Mouse (Mus musculus) stomach, postnatal 0 days (tissue): ENCODE data around the gene Snrpg. TPM values are rescaled to one million over a fixed set of nuclear protein-coding genes. Genes with fewer than 3 reads are reported as not detected.
A peak's percentile ranks its signal among the peaks of the same experiment; 100 is the strongest.
"Not testable (repeated sequence)": the region's sequence is repeated elsewhere in the genome, so short reads cannot be mapped to it uniquely, and the experiment has no call there.

Experiments
- ATAC-seq: fragments of 200-750 bp; cut with Nextera tagmentation; 2 replicates; pipeline ENCODE4 v1.8.0; 2017; ENCODE audit not compliant: low FRiP score, low TSS enrichment
- DNase-seq: peaks from one replicate; pipeline ENCODE4 v3.0.0-alpha.2; 2016; ENCODE audit warnings: low spot score
- H3K27ac ChIP-seq: fragments of 300-500 bp; sonication (generic); replicated peaks from 2 replicates; pipeline ENCODE4 v1.5.1; 2014; ENCODE audit warnings: mild to moderate bottlenecking, control low read depth
- H3K27me3 ChIP-seq: fragments of 300-500 bp; sonication (generic); 2 replicates; pipeline ENCODE4 v1.6.1; 2014; ENCODE audit warnings: low read length; ENCODE audit not compliant: control insufficient read depth, insufficient read depth
- H3K36me3 ChIP-seq: fragments of 300-500 bp; sonication (generic); 2 replicates; pipeline ENCODE4 v1.6.1; 2014; ENCODE audit warnings: low read length, mixed read lengths; ENCODE audit not compliant: control insufficient read depth, insufficient read depth
- H3K4me1 ChIP-seq: fragments of 300-500 bp; sonication (generic); replicated peaks from 2 replicates; pipeline ENCODE4 v1.6.1; 2014; ENCODE audit warnings: antibody characterized with exemption; ENCODE audit not compliant: control insufficient read depth, insufficient read depth
- H3K4me2 ChIP-seq: fragments of 300-500 bp; sonication (generic); replicated peaks from 2 replicates; pipeline ENCODE4 v1.6.1; 2014; ENCODE audit warnings: low read depth, mild to moderate bottlenecking, control low read depth, moderate library complexity
- H3K4me3 ChIP-seq: fragments of 300-500 bp; sonication (generic); 2 replicates; pipeline ENCODE4 v1.5.1; 2014; ENCODE audit warnings: low read depth, low read length, control low read depth
- H3K9ac ChIP-seq: fragments of 300-500 bp; sonication (generic); 2 replicates; pipeline ENCODE4 v1.6.1; 2014; ENCODE audit warnings: mild to moderate bottlenecking, low read length, control low read depth, mixed read lengths
- H3K9me3 ChIP-seq: fragments of 300-500 bp; sonication (generic); 2 replicates; pipeline ENCODE4 v1.6.1; 2016; ENCODE audit warnings: low read length; ENCODE audit not compliant: control insufficient read depth
- CTCF ChIP-seq: IDR thresholded peaks from 2 replicates; pipeline ENCODE4 v1.5.1; 2016; ENCODE audit warnings: antibody characterized with exemption, low read depth, mild to moderate bottlenecking, moderate library complexity
- EP300 ChIP-seq: optimal IDR thresholded peaks from 2 replicates; pipeline ENCODE3; 2016; ENCODE audit warnings: antibody characterized with exemption
- WGBS: fragments of 180-500 bp; shearing (Covaris S2); extraction: QIAGEN DNeasy Blood & Tissue Kit; methylation state at CpG from one replicate; pipeline ENCODE4 v1.1.7; 2014; 5-methylcytosine and 5-hydroxymethylcytosine counted together
- polyA plus RNA-seq: library from polyadenylated mRNA; unstranded; fragments of >200 nt; fragmentation: Nextera tagmentation; extraction: Ambion mirVana; gene quantifications from 2 replicates; pipeline ENCODE4 v1.2.1, GENCODE M21; 2015

The Snrpg gene
- polyA plus RNA-seq, 1 experiment from 2014 or later, result 277 TPM

DNA sequence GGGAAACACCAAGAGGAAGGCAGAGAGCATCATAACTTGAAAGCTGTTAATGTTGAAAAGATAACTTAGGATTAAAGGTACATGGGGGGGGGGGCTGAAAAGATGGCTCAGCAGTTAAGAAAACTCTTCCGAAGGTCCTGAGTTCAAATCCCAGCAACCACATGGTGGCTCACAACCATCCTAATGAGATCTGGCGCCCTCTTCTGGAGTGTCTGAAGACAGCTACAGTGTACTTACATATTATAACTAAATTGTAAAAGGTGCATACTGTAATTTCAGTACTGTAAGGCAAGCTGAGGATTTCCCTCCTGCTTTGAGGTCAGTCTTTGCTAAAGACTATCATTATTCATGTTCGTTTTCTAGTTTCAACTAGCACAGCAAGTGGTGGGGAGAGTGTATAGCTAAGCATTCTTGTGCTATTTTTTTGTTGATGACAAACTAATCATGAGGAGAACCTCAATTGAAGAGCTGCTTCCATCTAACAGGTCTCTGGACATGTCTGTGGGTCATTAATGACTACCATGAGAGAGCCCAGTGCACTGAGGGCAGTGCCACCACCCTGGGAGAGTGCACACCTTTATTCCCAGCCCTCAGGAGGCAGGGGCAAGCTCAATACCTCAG is 901 bp upstream of the Snrpg start:
- Histone ChIP-seq H3K4me1 (no peaks in the 10 kb centered on the region; the same call in 1 of the 2 replicates), H3K4me3 (no peak overlapping the region), H3K27me3 (no peaks in the 10 kb centered on the region), H3K9ac (peak overlapping the region; percentile 91; the same call in 1 of the 2 replicates), H3K4me2 (peak overlapping the region; percentile 67), H3K27ac (no peak overlapping the region; the same call in 1 of the 2 replicates), H3K36me3 (no peaks in the 10 kb centered on the region), H3K9me3 (no peaks in the 10 kb centered on the region)
- 64% methylated on average over 3 of the region's 3 CpGs for WGBS
- peak; percentile 33 for DNase-seq
- TF ChIP-seq CTCF (peak; percentile 63), EP300 (no peak)
- no peak for ATAC-seq

DNA sequence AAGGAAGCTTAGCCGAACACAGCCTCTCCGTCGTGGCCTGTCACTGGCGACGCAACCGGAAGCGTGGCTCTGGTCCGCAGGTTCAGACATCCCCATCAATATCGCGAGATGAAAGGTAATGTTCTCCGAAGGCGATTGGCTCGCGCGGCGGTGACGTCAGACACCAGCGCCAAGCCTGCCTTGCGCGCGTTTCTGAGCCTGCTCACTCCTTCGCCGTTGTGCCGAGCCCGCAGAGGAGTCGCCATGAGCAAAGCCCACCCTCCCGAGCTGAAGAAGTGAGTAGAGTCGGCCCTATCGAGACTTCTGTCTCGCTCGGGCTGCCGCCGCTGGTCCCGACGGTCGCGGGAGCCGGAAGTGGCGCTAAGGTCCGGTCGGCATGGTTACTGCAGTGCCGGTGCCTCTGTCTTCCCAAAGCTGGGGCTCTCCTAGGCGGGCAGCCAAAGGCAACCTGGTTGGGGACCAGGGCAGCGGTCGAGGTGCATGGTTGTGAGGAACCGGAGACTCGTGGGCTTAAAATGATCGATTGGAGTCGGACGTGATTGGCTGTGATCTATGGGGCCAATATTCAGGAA is 322 bp downstream of the Snrpg start:
- ATAC-seq (peak; percentile 97), DNase-seq (peak; percentile 96)
- H3K27ac ChIP-seq, result peak overlapping the region; percentile 89
- TF ChIP-seq CTCF (no peak), EP300 (peak; percentile 95)
- no peaks in the 10 kb centered on the region; the same call in 1 of the 2 replicates for H3K4me1 ChIP-seq
- peak overlapping the region; percentile 82 for H3K4me3 ChIP-seq
- H3K27me3 ChIP-seq, result no peaks in the 10 kb centered on the region
- WGBS, result under 1% methylated on average over 50 of the region's 50 CpGs
- H3K9ac ChIP-seq, result peak overlapping the region; percentile 91
- peak overlapping the region; percentile 67 for H3K4me2 ChIP-seq
- no peaks in the 10 kb centered on the region for H3K9me3 ChIP-seq
- H3K36me3 ChIP-seq, result no peaks in the 10 kb centered on the region; the same call in 1 of the 2 replicates

GRCm38 (mm10) chr6:86371950-86372516 is 929 bp downstream of the Snrpg start:
- peak overlapping the region; percentile 88; the same call in 1 of the 2 replicates for H3K27ac ChIP-seq
- DNase-seq, result no peak
- peak overlapping the region; percentile 67 for H3K4me2 ChIP-seq
- no peak for ATAC-seq
- peak overlapping the region; percentile 91 for H3K9ac ChIP-seq
- H3K9me3 ChIP-seq, result no peaks in the 10 kb centered on the region
- H3K36me3 ChIP-seq, result no peaks in the 10 kb centered on the region; the same call in 1 of the 2 replicates
- no peaks in the 10 kb centered on the region for H3K27me3 ChIP-seq
- no peaks in the 10 kb centered on the region; the same call in 1 of the 2 replicates for H3K4me1 ChIP-seq
- WGBS, result 4% methylated on average over 12 of the region's 12 CpGs
- TF ChIP-seq EP300 (no peak), CTCF (no peak)
- peak overlapping the region; percentile 82 for H3K4me3 ChIP-seq

DNA sequence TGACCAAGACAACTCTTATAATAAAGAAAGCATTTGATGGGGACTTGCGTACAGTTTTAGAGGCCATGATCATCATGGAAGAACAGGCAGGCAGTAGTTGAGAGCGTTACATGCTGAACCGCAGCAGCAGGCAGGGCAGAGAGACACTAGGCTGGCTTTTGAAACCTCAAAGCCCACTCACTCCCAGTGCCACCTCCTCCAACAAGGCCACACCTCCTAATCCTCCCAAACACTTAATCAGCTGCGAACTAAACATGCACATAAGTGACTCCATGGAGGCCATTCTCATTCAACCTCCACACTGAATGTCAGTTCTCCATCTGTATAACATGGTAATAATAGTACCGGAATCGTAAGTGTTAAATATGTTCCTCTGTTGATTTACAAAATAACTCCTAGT is 2.5 kb downstream of the Snrpg start:
- no peak overlapping the region for H3K27ac ChIP-seq
- H3K4me1 ChIP-seq, result no peaks in the 10 kb centered on the region; the same call in 1 of the 2 replicates
- ATAC-seq, result no peak
- 95% methylated on average over 6 of the region's 6 CpGs for WGBS
- H3K27me3 ChIP-seq, result no peaks in the 10 kb centered on the region
- no peak for DNase-seq
- H3K9me3 ChIP-seq, result no peaks in the 10 kb centered on the region
- no peak overlapping the region for H3K4me3 ChIP-seq
- H3K36me3 ChIP-seq, result no peaks in the 10 kb centered on the region; the same call in 1 of the 2 replicates
- H3K9ac ChIP-seq, result no peak overlapping the region
- no peak overlapping the region for H3K4me2 ChIP-seq
- TF ChIP-seq CTCF (no peak), EP300 (no peak)

GRCm38 (mm10) chr6:86378341-86378740 is 7.2 kb downstream of the Snrpg start:
- no peaks in the 10 kb centered on the region; the same call in 1 of the 2 replicates for H3K36me3 ChIP-seq
- no peak for ATAC-seq
- WGBS, result 87% methylated on average over 3 of the region's 3 CpGs

DNA sequence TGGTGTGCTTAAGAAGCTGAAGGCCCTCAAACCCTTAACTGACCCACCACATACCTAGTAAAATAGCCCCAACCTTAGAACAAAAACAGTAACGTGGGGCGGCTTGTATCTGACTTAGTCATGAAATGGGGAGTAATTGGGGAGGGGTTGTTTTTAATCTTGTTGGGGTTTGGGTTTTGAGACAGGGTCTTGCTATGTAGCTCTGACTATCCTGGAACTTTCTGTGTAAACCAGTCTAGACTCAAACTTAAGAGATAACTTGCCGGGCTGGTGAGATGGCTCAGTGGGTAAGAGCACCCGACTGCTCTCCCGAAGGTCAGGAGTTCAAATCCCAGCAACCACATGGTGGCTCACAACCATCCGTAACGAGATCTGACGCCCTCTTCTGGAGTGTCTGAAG is 9.0 kb downstream of the Snrpg start:
- DNase-seq, H3K4me3 ChIP-seq, H3K9me3 ChIP-seq, H3K4me1 ChIP-seq, H3K9ac ChIP-seq, ATAC-seq, H3K27ac ChIP-seq, H3K4me2 ChIP-seq, H3K36me3 ChIP-seq, H3K27me3 ChIP-seq: not testable (repeated sequence)
- 85% methylated on average over 5 of the region's 8 CpGs for WGBS

More at GRCm38 (mm10) chr6:86378341-86378740, 7.2 kb downstream of the Snrpg start:
- DNase-seq, result no peak
- Histone ChIP-seq H3K9me3 (no peaks in the 10 kb centered on the region), H3K27ac (no peak overlapping the region), H3K27me3 (no peaks in the 10 kb centered on the region), H3K4me1 (no peaks in the 10 kb centered on the region), H3K9ac (no peak overlapping the region), H3K4me2 (no peak overlapping the region), H3K4me3 (no peak overlapping the region)
- TF ChIP-seq EP300, result no peak
- TF ChIP-seq CTCF, result no peak
